Mouse (Mus musculus) midbrain, embryonic 10.5 days (tissue): ENCODE measurements around the gene Bco2. TPM values are rescaled to one million over a fixed set of nuclear protein-coding genes. Genes with fewer than 3 reads are reported as not detected.
A peak's percentile ranks its signal among the peaks of the same experiment; 100 is the strongest.

Experiments used
- DNase-seq: peaks from one replicate; pipeline ENCODE4 v3.0.0-alpha.2; 2017; ENCODE audit warnings: low spot score
- H3K27ac ChIP-seq: fragments of 300-500 bp; sonication (generic); replicated peaks from 2 replicates; pipeline ENCODE4 v1.5.1; 2016; ENCODE audit warnings: mild to moderate bottlenecking
- H3K27me3 ChIP-seq: fragments of 300-500 bp; sonication (generic); 2 replicates; pipeline ENCODE4 v1.6.1; 2016; ENCODE audit warnings: low read depth, mild to moderate bottlenecking; ENCODE audit not compliant: poor library complexity, severe bottlenecking
- H3K36me3 ChIP-seq: fragments of 300-500 bp; sonication (generic); 2 replicates; pipeline ENCODE4 v1.6.1; 2016; ENCODE audit warnings: mild to moderate bottlenecking, moderate library complexity
- H3K4me1 ChIP-seq: fragments of 300-500 bp; sonication (generic); 2 replicates; pipeline ENCODE4 v1.6.1; 2016
- H3K4me3 ChIP-seq: fragments of 300-500 bp; sonication (generic); 2 replicates; pipeline ENCODE4 v1.5.1; 2016; ENCODE audit warnings: mild to moderate bottlenecking, moderate library complexity
- H3K9me3 ChIP-seq: fragments of 300-500 bp; sonication (generic); replicated peaks from 2 replicates; pipeline ENCODE4 v1.6.1; 2016; ENCODE audit warnings: mild to moderate bottlenecking
- WGBS: fragments of 180-500 bp; shearing (Covaris S2); methylation state at CpG from one replicate; pipeline ENCODE4 v1.1.7; 2016; 5-methylcytosine and 5-hydroxymethylcytosine counted together
- polyA plus RNA-seq: library from polyadenylated mRNA; unstranded; fragments of >200 nt; fragmentation: Nextera tagmentation; extraction: Ambion mirVana; gene quantifications from 2 replicates; pipeline ENCODE4 v1.2.1, GENCODE M21; 2016

Bco2 gene
- polyA plus RNA-seq, 1 experiment from 2014 or later = 0.19 TPM

DNA sequence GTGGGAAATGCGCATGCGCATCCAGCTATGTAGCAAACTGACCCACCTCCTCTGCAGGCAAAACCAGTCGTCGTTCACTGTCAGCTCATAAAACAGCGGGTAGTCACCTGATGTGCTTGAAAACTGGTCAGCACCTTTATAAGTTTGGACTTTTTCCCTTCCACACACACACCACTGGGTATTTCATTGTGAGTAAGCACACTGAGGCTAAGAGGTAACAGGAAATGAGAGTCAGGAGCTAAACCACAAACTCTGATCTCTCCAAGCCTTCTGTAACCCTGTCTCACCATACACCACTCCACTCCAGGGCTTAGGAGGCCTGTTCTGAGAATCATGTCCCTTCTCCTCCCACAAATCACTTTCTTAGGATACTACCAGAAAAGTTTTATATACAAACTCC, 29.4 kb downstream of the Bco2 start:
- peaks cover 13% of the 10 kb centered on the region for H3K4me1 ChIP-seq
- DNase-seq = no peak
- no peak overlapping the region for H3K27ac ChIP-seq
- no peaks in the 10 kb centered on the region for H3K9me3 ChIP-seq
- no peak overlapping the region for H3K4me3 ChIP-seq
- H3K27me3 ChIP-seq = no peaks in the 10 kb centered on the region
- 74% methylated on average over 5 of the region's 5 CpGs for WGBS
- peaks cover 7% of the 10 kb centered on the region; the same call in 1 of the 2 replicates for H3K36me3 ChIP-seq

DNA sequence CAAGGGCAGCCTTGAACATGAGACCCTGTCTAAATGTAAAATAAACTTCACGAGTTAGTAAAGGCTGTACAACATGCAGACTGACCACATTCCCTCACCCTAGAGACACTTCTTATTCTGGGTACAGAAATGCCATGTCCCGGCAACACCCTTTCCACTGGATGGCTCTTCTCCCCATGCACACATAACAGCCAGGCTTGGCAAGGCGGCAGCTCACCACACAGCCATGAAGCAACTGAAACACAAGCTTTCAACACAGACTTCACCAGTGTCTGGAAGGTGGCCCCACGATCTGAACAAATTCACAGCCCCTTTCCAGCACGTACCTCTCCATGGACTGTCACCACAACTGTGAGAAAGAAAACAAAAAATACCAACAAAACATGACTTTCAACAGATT, 30.0 kb downstream of the Bco2 start:
- Histone ChIP-seq H3K36me3 (peaks cover 7% of the 10 kb centered on the region; the same call in 1 of the 2 replicates), H3K4me3 (no peak overlapping the region), H3K27ac (no peak overlapping the region), H3K27me3 (no peaks in the 10 kb centered on the region), H3K4me1 (peaks cover 13% of the 10 kb centered on the region), H3K9me3 (no peaks in the 10 kb centered on the region)
- 91% methylated on average over 5 of the region's 5 CpGs for WGBS
- DNase-seq = no peak

DNA sequence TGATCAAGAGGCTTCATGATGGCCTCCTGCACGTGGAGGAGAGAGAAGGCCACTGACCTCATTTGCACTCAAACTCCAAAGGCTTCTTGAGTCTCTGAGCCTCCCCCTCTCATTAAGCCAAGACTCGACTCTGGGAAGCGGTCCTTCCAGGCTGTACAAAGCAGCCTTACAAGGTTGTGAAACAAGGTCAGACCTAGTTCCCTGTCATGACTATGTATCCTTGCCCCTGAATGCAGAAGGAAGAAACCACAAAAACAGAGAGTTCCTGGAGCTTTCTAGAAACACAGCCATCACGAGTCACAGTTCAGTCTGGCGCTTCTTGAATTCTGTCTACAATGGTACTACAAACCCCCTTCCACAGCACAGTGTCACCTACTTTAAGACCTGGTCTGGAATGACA, 32.4 kb downstream of the Bco2 start:
- no peaks in the 10 kb centered on the region for H3K9me3 ChIP-seq
- peaks cover 6% of the 10 kb centered on the region for H3K4me1 ChIP-seq
- no peaks in the 10 kb centered on the region for H3K27me3 ChIP-seq
- no peak for DNase-seq
- peaks cover 7% of the 10 kb centered on the region; the same call in 1 of the 2 replicates for H3K36me3 ChIP-seq
- WGBS = 84% methylated on average over 5 of the region's 5 CpGs
- H3K27ac ChIP-seq = no peak overlapping the region
- H3K4me3 ChIP-seq = no peak overlapping the region

DNA sequence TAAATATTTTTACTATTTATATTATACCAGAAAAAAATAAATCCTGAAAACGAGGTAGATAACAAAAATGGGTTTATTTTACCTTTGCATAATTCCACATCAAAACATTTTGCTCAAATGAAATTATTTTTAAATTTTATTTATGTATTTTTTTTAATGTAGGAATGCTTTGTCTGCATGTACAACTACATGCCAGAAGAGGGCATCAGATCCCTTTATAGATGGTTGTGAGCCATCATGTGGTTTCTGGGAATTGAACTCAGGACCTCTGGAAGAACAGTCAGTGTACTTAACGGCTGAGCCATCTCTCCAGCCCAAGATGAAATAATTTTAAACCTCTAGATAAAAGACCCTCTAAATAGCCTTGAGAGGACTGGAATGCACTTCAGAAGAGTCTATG, 33.4 kb downstream of the Bco2 start:
- Histone ChIP-seq H3K36me3 (peaks cover 7% of the 10 kb centered on the region; the same call in 1 of the 2 replicates), H3K9me3 (no peaks in the 10 kb centered on the region), H3K4me1 (no peaks in the 10 kb centered on the region), H3K4me3 (no peak overlapping the region), H3K27me3 (no peaks in the 10 kb centered on the region), H3K27ac (no peak overlapping the region)
- no peak for DNase-seq
- WGBS = 64% methylated on average over 2 of the region's 2 CpGs

DNA sequence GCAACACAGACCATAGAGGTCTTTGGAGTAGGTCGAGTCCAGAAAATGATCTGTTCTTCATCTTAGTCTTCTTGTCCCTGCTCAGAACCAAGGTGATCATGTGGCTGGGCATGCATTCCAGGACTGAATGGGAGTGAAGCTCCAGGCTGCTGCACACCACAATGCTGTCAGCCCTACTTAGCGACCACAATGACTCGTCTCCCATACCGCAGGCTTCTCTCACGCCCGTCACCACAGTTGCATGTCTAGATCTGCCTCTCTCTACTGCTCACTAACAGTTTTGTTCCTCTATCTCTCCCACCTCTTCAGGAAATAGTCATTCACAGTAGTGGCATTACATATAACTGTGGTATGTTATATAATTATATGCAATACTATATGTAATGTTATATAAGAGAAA, 34.2 kb downstream of the Bco2 start:
- no peaks in the 10 kb centered on the region for H3K27me3 ChIP-seq
- no peak overlapping the region for H3K27ac ChIP-seq
- H3K4me3 ChIP-seq = no peak overlapping the region
- H3K4me1 ChIP-seq = no peaks in the 10 kb centered on the region
- 90% methylated on average over 6 of the region's 6 CpGs for WGBS
- H3K9me3 ChIP-seq = no peaks in the 10 kb centered on the region
- peaks cover 7% of the 10 kb centered on the region; the same call in 1 of the 2 replicates for H3K36me3 ChIP-seq
- no peak for DNase-seq

DNA sequence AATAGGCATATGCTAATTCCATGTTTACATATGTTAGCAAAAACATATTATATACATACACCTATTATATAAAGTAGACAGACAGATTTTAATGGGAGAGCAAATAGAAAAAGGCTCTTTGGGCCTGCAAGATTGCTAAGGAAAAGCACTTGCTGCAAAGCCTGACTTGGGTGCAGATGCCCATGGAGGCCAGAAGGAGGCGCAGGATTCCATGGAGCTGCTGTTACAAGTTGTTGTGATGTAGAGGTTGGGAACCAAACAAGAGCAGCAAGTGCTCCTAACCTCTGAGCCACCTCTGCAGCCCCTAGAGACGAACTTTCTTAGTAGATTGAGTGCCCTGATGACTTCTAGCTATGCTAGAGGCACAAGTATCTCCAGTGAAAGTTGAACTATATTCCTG, 36.2 kb downstream of the Bco2 start:
- Histone ChIP-seq H3K27ac (no peak overlapping the region), H3K4me1 (no peaks in the 10 kb centered on the region), H3K4me3 (no peak overlapping the region), H3K27me3 (no peaks in the 10 kb centered on the region), H3K9me3 (no peaks in the 10 kb centered on the region), H3K36me3 (peaks cover 4% of the 10 kb centered on the region; the same call in 1 of the 2 replicates)
- DNase-seq = peak; percentile 37
- WGBS = 6% methylated on average over 2 of the region's 2 CpGs

DNA sequence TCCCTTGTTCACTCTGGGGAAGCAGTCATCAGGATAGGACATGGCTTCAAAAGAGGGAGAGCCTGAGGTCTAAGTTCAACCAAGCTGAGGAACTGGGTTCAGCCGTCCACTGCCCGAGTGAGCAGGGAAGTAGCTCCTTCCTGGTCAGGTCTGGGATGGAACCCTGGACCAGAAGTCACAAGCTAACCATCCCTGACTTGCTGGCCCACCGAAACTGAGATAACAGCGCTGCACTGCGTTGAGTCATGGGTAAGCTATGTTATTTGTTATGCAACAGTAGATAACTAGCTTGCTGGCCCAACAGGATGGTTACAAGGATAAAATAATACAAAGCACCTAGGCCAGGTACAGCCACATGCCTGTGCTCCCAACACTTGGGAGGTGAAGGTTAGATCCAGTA, 39.5 kb downstream of the Bco2 start:
- H3K27ac ChIP-seq = no peak overlapping the region
- 94% methylated on average over 5 of the region's 5 CpGs for WGBS

DNA sequence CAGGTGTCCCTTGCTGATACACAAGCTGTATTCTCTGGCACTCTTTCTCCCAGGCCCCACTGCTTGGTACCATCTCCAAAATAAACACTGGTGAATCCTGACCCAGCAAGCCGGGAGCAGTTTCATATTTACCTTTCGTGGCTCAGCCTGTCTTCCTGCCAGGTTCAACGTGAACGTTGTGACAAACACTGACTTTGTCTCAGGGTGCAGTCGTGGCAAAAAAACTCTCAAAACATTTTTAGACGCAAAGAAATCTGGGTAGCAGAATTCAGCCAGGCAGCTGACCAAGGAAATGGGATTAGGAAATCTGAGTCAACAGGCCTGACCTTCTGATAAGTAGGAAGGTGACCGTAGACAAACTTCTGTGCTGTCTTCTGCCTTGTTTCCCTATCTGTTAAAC, 47.4 kb downstream of the Bco2 start:
- 81% methylated on average over 7 of the region's 7 CpGs for WGBS
- H3K4me3 ChIP-seq = no peak overlapping the region

More for the DNA sequence above, 39.5 kb downstream of the Bco2 start:
- H3K4me1 ChIP-seq = no peaks in the 10 kb centered on the region
- H3K27me3 ChIP-seq = no peaks in the 10 kb centered on the region
- H3K4me3 ChIP-seq = no peak overlapping the region
- H3K9me3 ChIP-seq = no peaks in the 10 kb centered on the region
- H3K36me3 ChIP-seq = no peaks in the 10 kb centered on the region
- DNase-seq = no peak

DNA sequence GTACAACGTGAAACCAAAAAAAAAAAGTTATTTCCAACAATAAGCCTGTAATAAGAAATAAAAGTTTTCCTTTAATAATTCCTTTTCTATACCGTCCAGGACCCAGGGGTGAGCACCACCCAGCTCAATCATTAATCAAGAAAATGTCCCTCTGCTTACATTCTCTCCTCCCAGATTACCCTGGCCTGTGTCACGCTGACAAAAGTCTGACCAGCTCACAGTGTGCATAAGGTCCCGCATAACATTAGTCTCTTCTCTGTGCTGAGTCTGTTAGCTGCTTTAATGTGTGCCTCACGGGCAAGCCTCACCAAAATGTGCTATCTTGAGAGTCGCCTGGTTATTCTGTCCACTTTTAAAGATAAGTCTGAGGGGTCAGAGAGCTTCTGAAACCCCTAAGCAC, 49.6 kb downstream of the Bco2 start:
- no peak for DNase-seq
- 0 out of 2 replicates have a peak overlapping the region, but pooled peaks have one; percentile 28 for H3K27ac ChIP-seq
- no peaks in the 10 kb centered on the region for H3K9me3 ChIP-seq
- no peaks in the 10 kb centered on the region for H3K36me3 ChIP-seq
- WGBS = 78% methylated on average over 6 of the region's 6 CpGs
- H3K27me3 ChIP-seq = no peaks in the 10 kb centered on the region
- peaks cover 12% of the 10 kb centered on the region for H3K4me1 ChIP-seq
- no peak overlapping the region for H3K4me3 ChIP-seq

More for the DNA sequence above, 47.4 kb downstream of the Bco2 start:
- Histone ChIP-seq H3K4me1 (peaks cover 5% of the 10 kb centered on the region; the same call in 1 of the 2 replicates), H3K27me3 (no peaks in the 10 kb centered on the region), H3K9me3 (no peaks in the 10 kb centered on the region), H3K27ac (no peak overlapping the region), H3K36me3 (no peaks in the 10 kb centered on the region)
- DNase-seq = no peak

DNA sequence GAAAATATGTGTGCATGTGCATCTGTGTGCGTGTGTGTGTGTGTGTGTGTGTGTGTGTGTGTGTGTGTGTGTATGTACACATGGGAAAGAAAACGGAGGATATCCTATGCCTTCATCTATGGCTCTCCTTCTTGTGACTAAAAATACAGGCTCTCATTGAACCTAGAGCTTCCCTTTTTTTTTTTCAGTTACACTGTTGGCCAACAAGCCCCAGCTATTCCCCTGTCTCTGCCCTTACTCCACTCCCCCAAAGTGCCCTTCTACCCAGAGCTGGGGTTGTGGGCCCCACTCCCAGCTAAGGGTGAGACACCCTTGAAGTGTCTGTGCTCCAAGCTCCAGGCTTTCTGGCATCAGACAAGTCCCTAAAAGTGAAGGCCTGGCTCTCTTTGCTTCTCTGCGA, 52.0 kb downstream of the Bco2 start:
- Histone ChIP-seq H3K4me1 (peaks cover 12% of the 10 kb centered on the region), H3K9me3 (no peaks in the 10 kb centered on the region), H3K36me3 (no peaks in the 10 kb centered on the region), H3K27me3 (no peaks in the 10 kb centered on the region), H3K4me3 (no peak overlapping the region), H3K27ac (no peak overlapping the region)
- WGBS = 84% methylated on average over 3 of the region's 3 CpGs
- no peak for DNase-seq

DNA sequence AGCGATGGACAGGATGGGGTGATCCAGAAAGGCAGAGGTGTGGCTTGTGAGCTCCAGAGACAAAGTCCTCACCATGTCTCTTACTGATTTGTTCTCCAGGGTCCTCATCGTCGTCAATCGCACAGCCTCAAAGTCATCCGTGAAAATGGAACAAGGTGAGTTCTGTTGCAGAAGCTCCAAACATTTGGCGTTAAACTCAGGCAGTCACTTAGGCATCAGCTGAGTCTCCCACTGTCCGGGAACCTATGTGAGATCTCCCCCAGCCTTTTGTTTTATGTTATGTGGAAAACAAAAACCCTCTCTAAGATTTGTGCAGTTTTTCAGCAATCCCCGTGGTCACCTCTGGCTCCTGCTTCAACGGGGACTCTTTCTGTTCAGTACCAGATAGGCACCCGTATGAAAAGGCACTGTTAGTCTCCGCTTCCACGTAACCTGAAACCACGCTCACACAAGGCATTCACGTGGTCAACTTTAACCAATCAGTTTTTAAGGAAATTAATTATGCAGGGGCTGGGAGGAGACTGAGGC, 53.9 kb downstream of the Bco2 start:
- Histone ChIP-seq H3K4me1 (peaks cover 23% of the 10 kb centered on the region), H3K9me3 (no peaks in the 10 kb centered on the region), H3K4me3 (peak overlapping the region; percentile 47), H3K27me3 (peaks cover 7% of the 10 kb centered on the region; the same call in 1 of the 2 replicates), H3K36me3 (no peaks in the 10 kb centered on the region), H3K27ac (peak overlapping the region; percentile 74)
- WGBS = 31% methylated on average over 14 of the region's 14 CpGs
- DNase-seq = peak; percentile 48

DNA sequence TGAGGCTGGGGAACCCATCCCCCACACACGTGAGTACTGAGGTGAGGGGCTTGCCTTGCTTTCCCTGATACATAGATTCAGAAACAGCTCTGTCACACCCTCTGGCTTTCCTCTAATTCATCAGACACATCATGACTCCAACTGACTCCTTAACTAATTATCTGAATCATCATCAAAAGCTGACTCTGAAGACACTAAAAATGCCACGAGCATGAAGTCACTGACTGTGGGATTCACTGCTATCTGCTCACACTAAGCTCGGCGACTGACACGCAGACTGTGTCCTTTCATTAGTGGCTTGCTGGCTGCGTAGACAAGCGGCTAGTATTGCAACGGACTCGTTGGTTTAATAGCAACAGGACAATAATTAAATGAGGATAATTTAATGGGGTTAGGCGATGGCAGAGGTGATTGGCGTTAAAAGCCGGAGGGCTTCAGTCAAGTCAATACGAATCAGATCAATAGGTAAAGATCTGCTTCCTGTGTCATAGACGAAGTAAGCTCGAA, 54.5 kb downstream of the Bco2 start:
- Histone ChIP-seq H3K4me1 (peaks cover 24% of the 10 kb centered on the region), H3K9me3 (no peaks in the 10 kb centered on the region), H3K27me3 (peaks cover 7% of the 10 kb centered on the region; the same call in 1 of the 2 replicates), H3K4me3 (peak overlapping the region; percentile 47), H3K27ac (peak overlapping the region; percentile 74), H3K36me3 (no peaks in the 10 kb centered on the region)
- 79% methylated on average over 15 of the region's 15 CpGs for WGBS
- DNase-seq = no peak

DNA sequence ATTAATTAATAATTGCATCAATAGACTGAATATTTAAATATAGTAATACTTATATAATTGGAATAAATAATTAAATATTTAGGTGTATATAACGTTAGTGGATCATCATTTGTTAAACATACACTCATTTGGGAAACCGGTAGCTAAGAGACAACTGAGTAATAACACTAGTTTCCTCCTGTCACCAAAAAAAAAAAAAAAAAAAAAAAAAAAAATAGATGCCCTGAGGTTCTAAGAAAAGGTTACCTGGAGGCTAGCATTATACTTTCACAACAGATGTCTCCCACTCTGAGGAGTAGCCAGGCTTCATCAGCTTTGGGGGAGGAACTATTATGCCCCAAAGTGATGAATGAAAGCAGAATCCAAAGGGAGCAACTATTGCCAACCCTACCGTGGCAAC, 55.2 kb downstream of the Bco2 start:
- WGBS = 90% methylated on average over 3 of the region's 3 CpGs
- H3K9me3 ChIP-seq = no peaks in the 10 kb centered on the region
- H3K4me1 ChIP-seq = peaks cover 25% of the 10 kb centered on the region
- H3K4me3 ChIP-seq = no peak overlapping the region
- peaks cover 7% of the 10 kb centered on the region; the same call in 1 of the 2 replicates for H3K27me3 ChIP-seq
- no peaks in the 10 kb centered on the region for H3K36me3 ChIP-seq
- DNase-seq = no peak
- no peak overlapping the region for H3K27ac ChIP-seq
